Mouse (Mus musculus) CH12.LX (cell line): Measurements from ENCODE around the gene Usp6nl. TPM values are rescaled to one million over a fixed set of nuclear protein-coding genes. Genes with fewer than 3 reads are reported as not detected.

ENCODE experiments used
- DNase-seq: peaks from one replicate; pipeline ENCODE4 v3.0.0-alpha.2; 2013; ENCODE audit errors: extremely low read depth
- H3K27ac ChIP-seq: 2 replicates; pipeline ENCODE4 v1.5.1; 2012; ENCODE audit warnings: low read depth, mild to moderate bottlenecking, control low read depth, moderate library complexity; ENCODE audit not compliant: insufficient read depth
- H3K27me3 ChIP-seq: replicated peaks from 2 replicates; pipeline ENCODE3; 2012; ENCODE audit warnings: inconsistent platforms
- H3K36me3 ChIP-seq, 2 experiments: replicated peaks in 1 of 2; 2 replicates each; pipeline versions ENCODE3 to v1.6.1; 2012; ENCODE audit warnings: inconsistent platforms in 1 of 2, low read length in 1 of 2, mild to moderate bottlenecking in 1 of 2, mixed read lengths in 1 of 2, moderate library complexity in 1 of 2; ENCODE audit not compliant: control insufficient read depth in 1 of 2, insufficient read depth in 1 of 2
- H3K4me1 ChIP-seq, 2 experiments: 2 replicates each; pipeline ENCODE4 v1.6.1; 2012; ENCODE audit warnings: inconsistent platforms in 1 of 2, moderate library complexity in 1 of 2; ENCODE audit not compliant: insufficient read depth in 2 of 2, control insufficient read depth in 1 of 2
- H3K4me2 ChIP-seq: 2 replicates; pipeline ENCODE4 v1.6.1; 2012; ENCODE audit warnings: low read depth, mild to moderate bottlenecking, control low read depth; ENCODE audit not compliant: poor library complexity, insufficient read depth, severe bottlenecking
- H3K4me3 ChIP-seq, 3 experiments: fragments of 150-350 bp in 1 of 3; sonication (generic) in 1 of 3; replicated peaks in 1 of 3; 2 replicates each; pipeline versions ENCODE3 to v1.5.1; 2011 to 2012; ENCODE audit warnings: low read depth in 2 of 3, low read length in 2 of 3, mild to moderate bottlenecking in 2 of 3, moderate library complexity in 2 of 3, control low read depth in 1 of 3, improper control_type of control experiment in 1 of 3, inconsistent platforms in 1 of 3, mixed read lengths in 1 of 3; ENCODE audit not compliant: poor library complexity in 1 of 3
- H3K79me2 ChIP-seq: replicated peaks from 2 replicates; pipeline ENCODE4 v1.6.1; 2012; ENCODE audit warnings: mild to moderate bottlenecking, moderate library complexity; ENCODE audit not compliant: control insufficient read depth, poor library complexity, insufficient read depth, severe bottlenecking; ENCODE audit errors: extremely low read depth
- H3K9ac ChIP-seq: 2 replicates; pipeline ENCODE4 v1.6.1; 2012; ENCODE audit warnings: low read depth, mild to moderate bottlenecking, control low read depth, moderate library complexity; ENCODE audit not compliant: insufficient read depth
- H3K9me3 ChIP-seq: replicated peaks from 2 replicates; pipeline ENCODE3; 2012; ENCODE audit warnings: low read length, inconsistent platforms, mixed read lengths
- BHLHE40 ChIP-seq: IDR thresholded peaks from 2 replicates; pipeline ENCODE4 v1.6.1; 2011; ENCODE audit warnings: mild to moderate bottlenecking, low read depth, low read length, improper control_type of control experiment
- CHD1 ChIP-seq: IDR thresholded peaks from 2 replicates; pipeline ENCODE4 v1.6.1; 2012; ENCODE audit warnings: low read depth, low read length, improper control_type of control experiment, inconsistent platforms
- CHD2 ChIP-seq: IDR thresholded peaks from 2 replicates; pipeline ENCODE4 v1.6.1; 2011; ENCODE audit warnings: low read length, improper control_type of control experiment
- CTCF ChIP-seq, 2 experiments: IDR thresholded peaks in 1 of 2; conservative IDR thresholded peaks in 1 of 2; 2 replicates each; pipeline ENCODE4 v1.5.1; 2011 to 2012; ENCODE audit warnings: low read depth in 2 of 2, low read length in 2 of 2, improper control_type of control experiment in 1 of 2, inconsistent platforms in 1 of 2, mild to moderate bottlenecking in 1 of 2, moderate library complexity in 1 of 2
- E2F4 ChIP-seq: IDR thresholded peaks from 2 replicates; pipeline ENCODE4 v1.6.1; 2011; ENCODE audit warnings: low read depth, low read length, improper control_type of control experiment; ENCODE audit not compliant: insufficient replicate concordance
- ELF1 ChIP-seq: IDR thresholded peaks from 2 replicates; pipeline ENCODE4 v1.6.1; 2014; ENCODE audit warnings: low read depth, mild to moderate bottlenecking, inconsistent platforms, low read length, improper control_type of control experiment
- EP300 ChIP-seq: IDR thresholded peaks from 2 replicates; pipeline ENCODE4 v1.6.1; 2011; ENCODE audit warnings: low read length, improper control_type of control experiment
- ETS1 ChIP-seq: conservative IDR thresholded peaks from 2 replicates; pipeline ENCODE4 v1.6.1; 2012; ENCODE audit warnings: low read depth, mild to moderate bottlenecking, inconsistent platforms, low read length, improper control_type of control experiment, moderate library complexity
- GABPA ChIP-seq: IDR thresholded peaks from 2 replicates; pipeline ENCODE4 v1.6.1; 2012; ENCODE audit warnings: low read depth, low read length, improper control_type of control experiment, inconsistent platforms; ENCODE audit not compliant: insufficient replicate concordance
- HCFC1 ChIP-seq: IDR thresholded peaks from 2 replicates; pipeline ENCODE4 v1.6.1; 2012; ENCODE audit warnings: low read depth, mild to moderate bottlenecking, inconsistent platforms, low read length, improper control_type of control experiment
- IRF4 ChIP-seq: IDR thresholded peaks from 2 replicates; pipeline ENCODE4 v1.6.1; 2014; ENCODE audit warnings: low read depth, mild to moderate bottlenecking, inconsistent platforms, low read length, improper control_type of control experiment
- JUN ChIP-seq: IDR thresholded peaks from 2 replicates; pipeline ENCODE4 v1.6.1; 2011; ENCODE audit warnings: low read depth, mild to moderate bottlenecking, low read length, improper control_type of control experiment, moderate library complexity; ENCODE audit not compliant: insufficient read depth
- JUND ChIP-seq: conservative IDR thresholded peaks from 2 replicates; pipeline ENCODE4 v1.6.1; 2011; ENCODE audit warnings: low read depth, low read length, improper control_type of control experiment
- KAT2A ChIP-seq: IDR thresholded peaks from 2 replicates; pipeline ENCODE4 v1.6.1; 2012; ENCODE audit warnings: low read length, improper control_type of control experiment, inconsistent platforms; ENCODE audit not compliant: insufficient replicate concordance
- MAFK ChIP-seq: IDR thresholded peaks from 2 replicates; pipeline ENCODE4 v1.6.1; 2011; ENCODE audit warnings: low read length, improper control_type of control experiment; ENCODE audit not compliant: insufficient replicate concordance
- MAX ChIP-seq: IDR thresholded peaks from 2 replicates; pipeline ENCODE4 v1.6.1; 2011; ENCODE audit warnings: low read length, improper control_type of control experiment
- MAZ ChIP-seq: IDR thresholded peaks from 2 replicates; pipeline ENCODE4 v1.6.1; 2012; ENCODE audit warnings: low read depth, mild to moderate bottlenecking, inconsistent platforms, low read length, improper control_type of control experiment, moderate library complexity
- MEF2A ChIP-seq: IDR thresholded peaks from 2 replicates; pipeline ENCODE4 v1.6.1; 2014; ENCODE audit warnings: low read depth, mild to moderate bottlenecking, inconsistent platforms, low read length, improper control_type of control experiment, borderline replicate concordance
- MXI1 ChIP-seq: IDR thresholded peaks from 2 replicates; pipeline ENCODE4 v1.6.1; 2011; ENCODE audit warnings: mild to moderate bottlenecking, low read depth, low read length, improper control_type of control experiment
- MYC ChIP-seq: IDR thresholded peaks from 2 replicates; pipeline ENCODE4 v1.6.1; 2011; ENCODE audit warnings: low read depth, mild to moderate bottlenecking, improper control_type of control experiment, low read length
- NELFE ChIP-seq: IDR thresholded peaks from 2 replicates; pipeline ENCODE4 v1.6.1; 2011; ENCODE audit warnings: low read depth, low read length, improper control_type of control experiment
- NRF1 ChIP-seq: IDR thresholded peaks from 2 replicates; pipeline ENCODE4 v1.6.1; 2014; ENCODE audit warnings: low read depth, mild to moderate bottlenecking, inconsistent platforms, low read length, improper control_type of control experiment, moderate library complexity
- PAX5 ChIP-seq: IDR thresholded peaks from 2 replicates; pipeline ENCODE4 v1.6.1; 2012; ENCODE audit warnings: low read length, inconsistent platforms, mixed read lengths
- POLR2A ChIP-seq: IDR thresholded peaks from 2 replicates; pipeline ENCODE4 v1.6.1; 2011; ENCODE audit warnings: low read depth, mild to moderate bottlenecking, improper control_type of control experiment, low read length
- POLR2AphosphoS2 ChIP-seq: IDR thresholded peaks from 2 replicates; pipeline ENCODE4 v1.6.1; 2011; ENCODE audit warnings: low read depth, low read length, improper control_type of control experiment
- RAD21 ChIP-seq: IDR thresholded peaks from 2 replicates; pipeline ENCODE4 v1.6.1; 2011; ENCODE audit warnings: low read depth, mild to moderate bottlenecking, low read length, improper control_type of control experiment, moderate library complexity
- RCOR1 ChIP-seq: conservative IDR thresholded peaks from 2 replicates; pipeline ENCODE4 v1.6.1; 2012; ENCODE audit warnings: low read depth, mild to moderate bottlenecking, inconsistent platforms, low read length, improper control_type of control experiment
- SIN3A ChIP-seq: IDR thresholded peaks from 2 replicates; pipeline ENCODE4 v1.6.1; 2012; ENCODE audit warnings: low read length, improper control_type of control experiment, inconsistent platforms
- SMC3 ChIP-seq: IDR thresholded peaks from 2 replicates; pipeline ENCODE4 v1.6.1; 2011; ENCODE audit warnings: low read depth, low read length, improper control_type of control experiment
- TBP ChIP-seq: conservative IDR thresholded peaks from 2 replicates; pipeline ENCODE4 v1.6.1; 2011; ENCODE audit warnings: low read depth, low read length, improper control_type of control experiment
- TCF12 ChIP-seq: IDR thresholded peaks from 2 replicates; pipeline ENCODE4 v1.6.1; 2014; ENCODE audit warnings: low read depth, mild to moderate bottlenecking, inconsistent platforms, low read length, improper control_type of control experiment
- UBTF ChIP-seq: IDR thresholded peaks from 2 replicates; pipeline ENCODE4 v1.6.1; 2012; ENCODE audit warnings: low read depth, mild to moderate bottlenecking, inconsistent platforms, low read length, improper control_type of control experiment, moderate library complexity
- USF1 ChIP-seq: IDR thresholded peaks from 2 replicates; pipeline ENCODE4 v1.6.1; 2014; ENCODE audit warnings: low read depth, mild to moderate bottlenecking, inconsistent platforms, low read length, improper control_type of control experiment
- USF2 ChIP-seq: conservative IDR thresholded peaks from 2 replicates; pipeline ENCODE4 v1.6.1; 2011; ENCODE audit warnings: low read depth, low read length, improper control_type of control experiment
- ZC3H11A ChIP-seq: IDR thresholded peaks from 2 replicates; pipeline ENCODE4 v1.6.1; 2012; ENCODE audit warnings: low read depth, mild to moderate bottlenecking, inconsistent platforms, low read length, improper control_type of control experiment
- ZKSCAN1 ChIP-seq: IDR thresholded peaks from 2 replicates; pipeline ENCODE4 v1.6.1; 2012; ENCODE audit warnings: low read depth, inconsistent platforms, low read length, improper control_type of control experiment, borderline replicate concordance
- ZMIZ1 ChIP-seq: IDR thresholded peaks from 2 replicates; pipeline ENCODE4 v1.6.1; 2012; ENCODE audit warnings: low read depth, mild to moderate bottlenecking, inconsistent platforms, low read length, improper control_type of control experiment
- ZNF384 ChIP-seq: IDR thresholded peaks from 2 replicates; pipeline ENCODE4 v1.6.1; 2012; ENCODE audit warnings: low read depth, low read length, improper control_type of control experiment, inconsistent platforms
- dilution Hi-C: fragments of 300-500 bp; cut with MboI; formaldehyde crosslinking; loops from 2 replicates; pipeline ENCODE4 v1.14.3; 2020; ENCODE audit warnings: low sequenced_read_pairs; ENCODE audit not compliant: extremely low pct_unique_long_range_greater_than_20kb, extremely low pct_ligation_motif_present
- in situ Hi-C: fragments of 300-500 bp; cut with MboI; formaldehyde crosslinking; loops from 3 replicates; pipeline ENCODE4 v1.14.3; 2019; ENCODE audit warnings: low sequenced_read_pairs, low pct_ligation_motif_present, low pct_unique_long_range_greater_than_20kb, mixed read lengths
- polyA plus RNA-seq: library from polyadenylated mRNA; unstranded; fragments of >175 nt; gene quantifications from 2 replicates; pipeline ENCODE4 v1.2.1, GENCODE M21; 2012; ENCODE audit warnings: low read depth; ENCODE audit not compliant: insufficient read length
- total RNA-seq, 2 experiments: library from RNA; depleted of rRNA; stranded (reverse); fragments of 300-350 nt in 1 of 2; fragments of >200 nt in 1 of 2; gene quantifications; 2 replicates each; pipeline ENCODE4 v1.2.3; 2012 to 2014

Usp6nl gene
- total and polyA plus RNA-seq, 3 experiments, result 4.1 to 12.1 (median 4.6) TPM

GRCm38 (mm10) chr2:6273392-6273845 is 49.0 kb upstream of the Usp6nl start:
- TF ChIP-seq ETS1 (no peak), CHD2 (peak; percentile 35; the same call in 1 of the 2 replicates), JUN (no peak), IRF4 (peak; percentile 52; the same call in 1 of the 2 replicates), RAD21 (no peak), E2F4 (no peak), MXI1 (no peak), NELFE (0 out of 2 replicates have a peak, but pooled peaks have one; percentile 35), CHD1 (no peak), NRF1 (no peak), GABPA (no peak), UBTF (no peak), USF2 (no peak), PAX5 (no peak), CTCF (conservative IDR thresholded peaks at IDR 0.05 in 1 of 2, IDR thresholded peaks at IDR 0.05 in 1 of 2; ENCODE audit: low read depth in 2 of 2, low read length in 2 of 2) (no peak), MAX (0 out of 2 replicates have a peak, but pooled peaks have one; percentile 16), ZNF384 (peak; percentile 30; the same call in 1 of the 2 replicates), SIN3A (no peak), RCOR1 (no peak), KAT2A (no peak), MYC (no peak), TBP (no peak), EP300 (peak; percentile 50; the same call in 1 of the 2 replicates), MAFK (no peak), POLR2AphosphoS2 (no peak), POLR2A (no peak; the same call in 1 of the 2 replicates), MEF2A (peak; percentile 18; the same call in 1 of the 2 replicates), ZKSCAN1 (no peak), MAZ (peak; percentile 45; the same call in 1 of the 2 replicates), TCF12 (peak; percentile 17; the same call in 1 of the 2 replicates), ELF1 (peak; percentile 78), ZMIZ1 (no peak), ZC3H11A (no peak), USF1 (no peak), SMC3 (no peak), HCFC1 (peak; percentile 55), BHLHE40 (peak; percentile 61), JUND (no peak)
- Histone ChIP-seq H3K27ac (peak overlapping the region; percentile 3; the same call in 1 of the 2 replicates), H3K9me3 (no peaks in the 10 kb centered on the region), H3K79me2 (no peaks in the 10 kb centered on the region), H3K4me2 (peak overlapping the region; percentile 72), H3K27me3 (no peaks in the 10 kb centered on the region), H3K4me1 (peaks cover 2 to 23% of the 10 kb centered on the region in 2 experiments), H3K4me3 (peak overlapping the region; percentile 23 to 56 (median 41)), H3K9ac (peak overlapping the region; percentile 38), H3K36me3 (no peaks in the 10 kb centered on the region)
- in situ Hi-C loops, result no loop called here
- peak; percentile 74 for DNase-seq
- dilution Hi-C loops, result no loop called here
